Mouse (Mus musculus): ENCODE results near the gene Rnf145.

Rnf145 gene

DNA sequence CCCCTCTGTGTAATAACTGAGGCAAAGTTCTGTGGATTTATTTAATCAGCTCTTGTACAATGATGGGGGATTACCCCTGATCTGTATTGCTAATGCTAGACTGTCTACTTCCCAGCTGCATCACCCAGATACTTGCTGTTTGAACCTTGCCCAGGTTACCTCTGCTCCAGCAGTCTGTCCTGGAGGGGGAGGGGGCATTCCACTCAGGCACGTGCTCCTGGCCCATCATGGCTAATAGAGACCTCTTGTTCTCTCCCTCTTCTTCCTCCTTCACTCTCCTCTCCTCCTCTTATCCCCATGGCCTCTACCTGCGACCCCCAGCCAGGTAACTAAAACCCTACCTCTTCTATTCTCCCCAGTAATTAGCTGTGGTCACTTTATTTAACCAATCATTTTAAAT is 4.1 kb upstream of the Rnf145 start:
- H3K27me3 ChIP-seq (ENCODE audit: insufficient read depth, low read length) = peaks cover 8% of the 10 kb centered on the region
- peaks cover 15% of the 10 kb centered on the region for H3K4me1 ChIP-seq (replicated peaks; ENCODE audit: low read depth, low read length)
- TF ChIP-seq POU5F1 (IDR thresholded peaks at IDR 0.05; ENCODE audit: borderline replicate concordance, low read length) = no peak
- TF ChIP-seq CTCF (conservative IDR thresholded peaks at IDR 0.05; ENCODE audit: low read length) = no peak
- no peak for TF ChIP-seq NANOG (IDR thresholded peaks at IDR 0.05; ENCODE audit: borderline replicate concordance, low read length)

DNA sequence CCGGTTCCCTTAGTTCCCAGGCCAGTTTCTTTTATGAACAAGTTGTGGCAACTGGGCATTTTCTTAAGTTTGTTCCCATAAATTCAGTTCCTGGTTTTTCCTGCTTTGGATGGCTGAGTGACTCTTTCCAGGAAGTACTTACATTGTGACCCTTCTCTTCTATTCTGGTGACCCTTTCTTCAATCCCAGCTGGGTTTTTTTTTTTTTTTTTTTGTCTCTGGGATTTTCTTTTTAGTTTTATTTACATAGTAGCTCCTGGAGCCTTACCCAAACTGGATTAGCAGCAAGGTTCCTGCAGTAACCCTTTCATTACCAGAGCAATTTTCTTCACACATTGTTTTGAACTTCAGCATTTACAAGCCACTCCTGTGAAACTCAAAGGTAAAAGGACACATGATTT is 2.4 kb upstream of the Rnf145 start:
- no peak for TF ChIP-seq CTCF (conservative IDR thresholded peaks at IDR 0.05; ENCODE audit: low read length)
- no peak for TF ChIP-seq POU5F1 (IDR thresholded peaks at IDR 0.05; ENCODE audit: borderline replicate concordance, low read length)
- TF ChIP-seq NANOG (IDR thresholded peaks at IDR 0.05; ENCODE audit: borderline replicate concordance, low read length) = no peak
- peaks cover 8% of the 10 kb centered on the region for H3K27me3 ChIP-seq (ENCODE audit: insufficient read depth, low read length)
- H3K36me3 ChIP-seq (ENCODE audit: insufficient read depth, low read length) = no peaks in the 10 kb centered on the region
- H3K4me3 ChIP-seq (replicated peaks; ENCODE audit: low read length) = no peak overlapping the region
- peaks cover 27% of the 10 kb centered on the region for H3K4me1 ChIP-seq (replicated peaks; ENCODE audit: low read depth, low read length)
- no peaks in the 10 kb centered on the region for H3K9me3 ChIP-seq (ENCODE audit: low read length)

More for the DNA sequence above, 4.1 kb upstream of the Rnf145 start:
- no peaks in the 10 kb centered on the region for H3K36me3 ChIP-seq (ENCODE audit: insufficient read depth, low read length)
- no peaks in the 10 kb centered on the region for H3K9me3 ChIP-seq (ENCODE audit: low read length)
- no peak overlapping the region for H3K4me3 ChIP-seq (replicated peaks; ENCODE audit: low read length)

DNA sequence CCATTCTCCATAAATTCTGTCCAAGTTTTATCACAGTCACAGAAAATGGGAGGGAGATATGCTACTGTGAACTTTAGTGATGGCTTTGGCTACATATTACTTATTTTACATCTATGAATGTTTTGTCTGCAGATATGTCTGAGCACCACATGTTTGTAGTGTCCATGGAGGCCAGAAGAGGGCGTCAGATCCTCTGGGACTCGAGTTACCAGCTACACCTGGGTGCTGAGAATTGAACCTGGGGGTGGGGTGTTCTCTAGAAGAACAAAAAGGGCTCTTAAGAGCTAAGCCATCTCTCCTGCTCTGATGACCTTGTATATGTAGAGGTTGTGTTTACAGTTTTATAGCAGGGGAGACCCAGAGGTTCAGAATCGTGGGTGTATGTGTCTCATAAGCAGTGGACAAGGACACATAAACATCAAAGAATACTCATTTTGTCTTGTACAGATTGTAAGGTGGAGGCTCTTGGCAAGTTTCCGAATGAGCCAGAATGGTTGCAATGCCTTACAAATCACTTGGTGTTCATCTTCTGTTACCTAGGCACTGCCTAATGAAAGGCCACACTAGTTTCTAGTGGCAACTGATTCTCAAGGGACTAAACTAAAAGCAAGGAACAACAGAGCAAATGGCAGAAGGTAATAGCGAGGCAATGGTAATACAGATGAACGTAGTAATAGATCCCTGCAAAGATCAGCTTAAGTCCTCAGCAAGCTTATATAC is 1.0 kb upstream of the Rnf145 start:
- Histone ChIP-seq H3K4me1 (replicated peaks; ENCODE audit: low read depth, low read length) (peaks cover 37% of the 10 kb centered on the region), H3K36me3 (ENCODE audit: insufficient read depth, low read length) (no peaks in the 10 kb centered on the region), H3K9me3 (ENCODE audit: low read length) (no peaks in the 10 kb centered on the region), H3K27me3 (ENCODE audit: insufficient read depth, low read length) (peaks cover 8% of the 10 kb centered on the region), H3K4me3 (replicated peaks; ENCODE audit: low read length) (peak overlapping the region; percentile 93)
- TF ChIP-seq POU5F1 (IDR thresholded peaks at IDR 0.05; ENCODE audit: borderline replicate concordance, low read length) (no peak), CTCF (conservative IDR thresholded peaks at IDR 0.05; ENCODE audit: low read length) (0 out of 2 replicates have a peak, but pooled peaks have one; percentile 16), NANOG (IDR thresholded peaks at IDR 0.05; ENCODE audit: borderline replicate concordance, low read length) (no peak)

DNA sequence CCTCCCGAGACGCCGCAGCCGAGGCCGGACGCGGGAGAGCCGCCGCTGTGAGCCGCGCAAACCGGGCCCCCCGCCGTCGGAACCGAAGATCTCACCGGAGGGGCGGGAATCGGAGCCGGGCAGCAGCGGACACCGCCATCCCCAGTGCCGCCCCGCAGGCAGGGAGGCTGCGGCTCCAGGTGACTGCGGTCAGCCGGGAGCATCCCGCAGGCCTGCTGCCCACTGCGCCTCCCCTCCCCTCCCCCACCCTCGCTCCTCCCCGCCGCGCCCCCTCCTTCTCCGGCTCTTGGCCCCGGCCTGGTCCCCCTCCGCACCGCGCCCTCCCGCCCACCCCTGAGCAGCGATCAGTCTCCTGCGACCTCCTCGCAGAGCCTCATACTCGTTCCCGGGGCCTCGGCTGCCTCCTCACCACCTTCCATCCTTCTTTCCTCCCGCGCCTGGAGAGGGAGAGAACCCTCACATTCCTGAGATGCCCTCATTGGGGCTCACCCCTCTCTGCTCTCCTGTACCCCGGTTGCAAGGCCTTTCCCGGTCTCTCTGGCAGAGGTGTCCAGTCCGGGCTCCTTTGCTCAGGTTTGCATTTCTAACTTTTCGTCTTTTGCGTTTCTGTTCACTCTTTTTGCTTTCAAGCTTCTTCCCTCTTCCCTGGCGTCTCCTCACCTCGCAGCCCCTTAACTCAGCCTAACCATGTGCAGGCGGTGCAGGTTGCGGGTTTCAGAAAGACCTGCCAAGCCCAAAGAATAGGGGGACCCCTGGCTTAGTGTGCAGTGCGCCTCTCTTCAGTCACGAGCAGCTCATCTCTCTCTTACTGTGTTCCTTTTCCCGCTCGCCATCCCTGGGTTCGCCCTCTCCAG is 559 bp downstream of the Rnf145 start:
- H3K36me3 ChIP-seq (ENCODE audit: insufficient read depth, low read length) = peaks cover 5% of the 10 kb centered on the region
- H3K27me3 ChIP-seq (ENCODE audit: insufficient read depth, low read length) = peaks cover 8% of the 10 kb centered on the region
- no peaks in the 10 kb centered on the region for H3K9me3 ChIP-seq (ENCODE audit: low read length)
- H3K4me3 ChIP-seq (replicated peaks; ENCODE audit: low read length) = peak overlapping the region; percentile 93
- peaks cover 42% of the 10 kb centered on the region for H3K4me1 ChIP-seq (replicated peaks; ENCODE audit: low read depth, low read length)
- TF ChIP-seq POU5F1 (IDR thresholded peaks at IDR 0.05; ENCODE audit: borderline replicate concordance, low read length) (no peak), CTCF (conservative IDR thresholded peaks at IDR 0.05; ENCODE audit: low read length) (no peak), NANOG (IDR thresholded peaks at IDR 0.05; ENCODE audit: borderline replicate concordance, low read length) (no peak)

DNA sequence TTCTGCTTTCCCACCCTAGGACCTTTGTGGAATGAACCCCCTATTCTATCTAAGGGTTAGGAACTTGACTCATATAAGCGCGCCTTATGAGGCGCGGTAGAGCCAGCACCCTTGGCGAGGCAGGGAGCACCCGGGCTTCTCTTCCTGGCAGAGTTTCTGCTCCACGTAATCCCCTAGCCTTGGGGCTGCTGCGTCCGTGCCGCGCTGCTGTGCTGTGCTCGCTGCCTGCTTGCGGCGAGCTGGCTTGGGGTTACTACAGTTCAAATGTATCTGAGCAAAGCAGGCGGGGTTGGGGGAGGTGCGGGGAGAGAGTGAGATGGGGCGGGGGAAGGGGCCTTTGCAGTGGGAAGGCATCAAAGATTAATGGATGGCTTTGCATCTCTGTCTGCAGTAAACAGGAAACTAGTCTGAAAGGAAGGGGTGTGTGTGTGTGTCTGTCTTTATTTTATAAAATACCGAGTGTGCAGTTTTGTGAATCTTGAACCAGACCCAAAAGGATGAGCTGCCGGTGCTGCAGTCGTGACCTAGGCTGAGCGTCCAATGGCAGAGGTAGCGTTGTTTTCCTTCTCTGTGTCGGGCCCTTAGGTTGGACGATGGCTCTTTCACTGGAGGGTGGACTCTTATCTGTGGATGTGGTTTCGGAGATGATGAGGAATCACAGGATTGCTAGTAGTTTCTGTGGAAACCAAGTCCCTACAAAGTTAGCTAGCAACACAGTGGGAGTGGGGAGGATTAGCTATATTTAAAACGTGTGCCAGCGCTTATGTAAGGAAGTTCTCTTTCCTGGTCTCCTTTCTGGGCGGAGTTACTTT is 1.4 kb downstream of the Rnf145 start:
- Histone ChIP-seq H3K36me3 (ENCODE audit: insufficient read depth, low read length) (peaks cover 12% of the 10 kb centered on the region), H3K4me3 (replicated peaks; ENCODE audit: low read length) (peak overlapping the region; percentile 93), H3K27me3 (ENCODE audit: insufficient read depth, low read length) (peaks cover 8% of the 10 kb centered on the region), H3K4me1 (replicated peaks; ENCODE audit: low read depth, low read length) (peaks cover 48% of the 10 kb centered on the region), H3K9me3 (ENCODE audit: low read length) (no peaks in the 10 kb centered on the region)
- TF ChIP-seq NANOG (IDR thresholded peaks at IDR 0.05; ENCODE audit: borderline replicate concordance, low read length) = no peak
- no peak for TF ChIP-seq CTCF (conservative IDR thresholded peaks at IDR 0.05; ENCODE audit: low read length)
- TF ChIP-seq POU5F1 (IDR thresholded peaks at IDR 0.05; ENCODE audit: borderline replicate concordance, low read length) = no peak

DNA sequence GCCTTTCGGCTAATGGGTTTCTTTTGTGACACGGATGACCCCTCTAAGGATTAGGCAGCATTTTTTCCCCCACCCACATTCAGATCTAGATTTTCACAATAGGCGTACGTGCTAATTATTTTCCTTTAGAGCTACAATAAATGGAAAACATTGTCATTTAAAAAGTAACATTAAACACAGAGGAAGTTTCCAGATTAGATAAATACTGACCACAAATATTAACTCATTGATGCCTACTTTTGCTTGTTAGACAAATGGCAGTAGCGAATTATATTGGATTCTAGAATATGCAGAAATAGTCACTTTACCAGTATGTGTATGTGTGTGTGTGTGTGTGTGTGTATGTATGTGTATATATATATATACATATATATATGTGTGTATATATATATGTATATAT is 3.8 kb downstream of the Rnf145 start:
- TF ChIP-seq NANOG (IDR thresholded peaks at IDR 0.05; ENCODE audit: borderline replicate concordance, low read length) = no peak
- no peak for TF ChIP-seq POU5F1 (IDR thresholded peaks at IDR 0.05; ENCODE audit: borderline replicate concordance, low read length)
- TF ChIP-seq CTCF (conservative IDR thresholded peaks at IDR 0.05; ENCODE audit: low read length) = no peak

DNA sequence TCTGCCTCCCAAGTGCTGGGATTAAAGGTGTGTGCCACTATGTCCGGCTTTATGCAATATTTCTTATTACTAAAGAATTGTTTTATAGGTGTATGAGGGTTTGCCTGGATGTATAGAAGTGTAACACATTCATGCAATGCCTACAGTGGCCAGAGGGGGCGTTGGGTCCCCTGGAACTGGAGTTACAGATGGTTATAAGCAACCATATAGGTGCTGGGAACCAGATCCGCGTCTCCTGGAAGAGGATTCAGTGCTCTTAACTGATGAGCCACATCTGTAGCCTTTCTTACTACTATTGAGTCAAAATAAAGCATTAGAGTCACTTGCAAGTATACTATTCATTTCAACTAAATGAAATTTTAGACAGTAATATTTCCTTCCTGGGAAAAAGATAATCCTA is 7.0 kb downstream of the Rnf145 start:
- Histone ChIP-seq H3K9me3 (ENCODE audit: low read length) (no peaks in the 10 kb centered on the region), H3K4me1 (replicated peaks; ENCODE audit: low read depth, low read length) (peaks cover 55% of the 10 kb centered on the region), H3K36me3 (ENCODE audit: insufficient read depth, low read length) (peaks cover 53% of the 10 kb centered on the region), H3K4me3 (replicated peaks; ENCODE audit: low read length) (no peak overlapping the region), H3K27me3 (ENCODE audit: insufficient read depth, low read length) (no peaks in the 10 kb centered on the region)
- TF ChIP-seq CTCF (conservative IDR thresholded peaks at IDR 0.05; ENCODE audit: low read length) (peak; percentile 64), POU5F1 (IDR thresholded peaks at IDR 0.05; ENCODE audit: borderline replicate concordance, low read length) (no peak), NANOG (IDR thresholded peaks at IDR 0.05; ENCODE audit: borderline replicate concordance, low read length) (no peak)

More for the DNA sequence above, 3.8 kb downstream of the Rnf145 start:
- H3K4me1 ChIP-seq (replicated peaks; ENCODE audit: low read depth, low read length) = peaks cover 43% of the 10 kb centered on the region
- no peaks in the 10 kb centered on the region for H3K9me3 ChIP-seq (ENCODE audit: low read length)
- peaks cover 4% of the 10 kb centered on the region for H3K27me3 ChIP-seq (ENCODE audit: insufficient read depth, low read length)
- peaks cover 32% of the 10 kb centered on the region for H3K36me3 ChIP-seq (ENCODE audit: insufficient read depth, low read length)
- no peak overlapping the region for H3K4me3 ChIP-seq (replicated peaks; ENCODE audit: low read length)

All from E14TG2a.4 (cell line).